ENCODE assay signal across 8 mouse cellular contexts in genomic region chr4:150913743-150914142, GRCm38 (mm10). TPM values are rescaled to one million over a fixed set of nuclear protein-coding genes. Genes with fewer than 3 reads are reported as not detected.
DNase-seq lines count a peak whose midpoint lies in the region; ATAC-seq and TF ChIP-seq lines count a peak whose summit lies in the region.

No protein-coding gene starts in this region.

- TF ChIP-seq CTCF in lung, postnatal 0 days (IDR thresholded peaks at IDR 0.05), result no peak

- H3K4me3 ChIP-seq in lung, postnatal 0 days (ENCODE audit: low read depth, low read length), result peak overlapping the region; percentile 56
- H3K4me3 ChIP-seq in embryonic facial prominence, embryonic 14.5 days (ENCODE audit: low read depth, low read length), result peak overlapping the region; percentile 70
- H3K4me3 ChIP-seq in limb, embryonic 12.5 days (replicated peaks), result peak overlapping the region; percentile 66

- no peaks in the 10 kb centered on the region for H3K27me3 ChIP-seq in lung, postnatal 0 days (replicated peaks; ENCODE audit: insufficient read depth, low read length)
- no peaks in the 10 kb centered on the region for H3K27me3 ChIP-seq in embryonic facial prominence, embryonic 14.5 days (replicated peaks; ENCODE audit: control insufficient read depth, insufficient read depth, low read length)
- H3K27me3 ChIP-seq in limb, embryonic 12.5 days, result no peaks in the 10 kb centered on the region
- H3K27me3 ChIP-seq in splenic B cell, adult 2 months (ENCODE audit: control insufficient read depth, insufficient read depth, low read length, poor library complexity, severe bottlenecking), result no peaks in the 10 kb centered on the region

- TF ChIP-seq EP300 in lung, postnatal 0 days (IDR thresholded peaks at IDR 0.05), result no peak

- intact Hi-C loops in left cerebral cortex, postnatal 4 days (cut with DNase I), result no loop called here

- no peaks in the 10 kb centered on the region for H3K9me3 ChIP-seq in lung, postnatal 0 days (ENCODE audit: low read length)
- no peaks in the 10 kb centered on the region for H3K9me3 ChIP-seq in embryonic facial prominence, embryonic 14.5 days (ENCODE audit: control insufficient read depth, low read length)
- no peaks in the 10 kb centered on the region for H3K9me3 ChIP-seq in limb, embryonic 12.5 days

- peak; percentile 51 for DNase-seq in lung, postnatal 0 days (ENCODE audit: low spot score)
- DNase-seq in lung, postnatal 36 days, result no peak
- no peak for DNase-seq in embryonic facial prominence, embryonic 14.5 days (ENCODE audit: low spot score)
- DNase-seq in splenic B cell, adult 2 months (ENCODE audit: low read depth, low spot score), result peak; percentile 44
- DNase-seq in left cerebral cortex, postnatal 4 days, result no peak
- DNase-seq in urinary bladder, postnatal 36 days (ENCODE audit: low spot score in 2 of 2), result no peak
- DNase-seq in gastrocnemius, adult 8-10 months (ENCODE audit: low spot score in 2 of 2), result no peak

- 11% methylated on average over 12 of the region's 12 CpGs for WGBS in lung, postnatal 0 days
- 14% methylated on average over 12 of the region's 12 CpGs for WGBS in embryonic facial prominence, embryonic 14.5 days
- 21% methylated on average over 12 of the region's 12 CpGs for WGBS in limb, embryonic 12.5 days

- H3K27ac ChIP-seq in lung, postnatal 0 days (ENCODE audit: low read length), result peak overlapping the region; percentile 84
- H3K27ac ChIP-seq in embryonic facial prominence, embryonic 14.5 days (replicated peaks; ENCODE audit: low read depth, low read length), result peak overlapping the region; percentile 85
- H3K27ac ChIP-seq in limb, embryonic 12.5 days, result peak overlapping the region; percentile 90

- H3K4me1 ChIP-seq in lung, postnatal 0 days (ENCODE audit: insufficient read depth, low read depth, low read length), result peaks cover 9% of the 10 kb centered on the region; the same call in 1 of the 2 replicates
- peaks cover 13% of the 10 kb centered on the region for H3K4me1 ChIP-seq in embryonic facial prominence, embryonic 14.5 days (ENCODE audit: control insufficient read depth, insufficient read depth, low read length)
- H3K4me1 ChIP-seq in limb, embryonic 12.5 days (replicated peaks), result peaks cover 22% of the 10 kb centered on the region

- peak overlapping the region; percentile 66 for H3K9ac ChIP-seq in lung, postnatal 0 days (replicated peaks; ENCODE audit: low read depth)
- H3K9ac ChIP-seq in embryonic facial prominence, embryonic 14.5 days (ENCODE audit: low read depth, low read length), result peak overlapping the region; percentile 89
- peak overlapping the region; percentile 73 for H3K9ac ChIP-seq in limb, embryonic 12.5 days (replicated peaks)

- no peak for ATAC-seq in lung, postnatal 0 days
- no peak for ATAC-seq in embryonic facial prominence, embryonic 14.5 days (ENCODE audit: low read depth)
- ATAC-seq in limb, embryonic 12.5 days (ENCODE audit: insufficient number of reproducible peaks, insufficient read depth, low FRiP score, low TSS enrichment, low read depth), result no peak

- peak overlapping the region; percentile 66 for H3K4me2 ChIP-seq in lung, postnatal 0 days (replicated peaks; ENCODE audit: low read depth, low read length)
- peak overlapping the region; percentile 65 for H3K4me2 ChIP-seq in embryonic facial prominence, embryonic 14.5 days (ENCODE audit: low read depth, low read length)
- H3K4me2 ChIP-seq in limb, embryonic 12.5 days, result peak overlapping the region; percentile 69

- H3K36me3 ChIP-seq in lung, postnatal 0 days (ENCODE audit: insufficient read depth, low read length), result no peaks in the 10 kb centered on the region
- no peaks in the 10 kb centered on the region for H3K36me3 ChIP-seq in embryonic facial prominence, embryonic 14.5 days (ENCODE audit: control insufficient read depth, insufficient read depth, low read length)
- H3K36me3 ChIP-seq in limb, embryonic 12.5 days, result no peaks in the 10 kb centered on the region
- no peaks in the 10 kb centered on the region for H3K36me3 ChIP-seq in splenic B cell, adult 2 months (ENCODE audit: control insufficient read depth, insufficient read depth, low read length, poor library complexity, severe bottlenecking)

RNA-seq across cellular contexts. Expression of gene Park7, which starts 0.5 kb away (rescaled TPM):
- 229 and 241 TPM in 2 replicates for polyA plus RNA-seq in lung, postnatal 0 days (2015; fragmentation: Nextera tagmentation; extraction: Ambion mirVana)
- polyA plus RNA-seq in embryonic facial prominence, embryonic 14.5 days (2014; fragmentation: Nextera tagmentation; extraction: Ambion mirVana), result 387 and 401 TPM in 2 replicates
- 441 and 447 TPM in 2 replicates for polyA plus RNA-seq in limb, embryonic 12.5 days (2016; fragmentation: Nextera tagmentation; extraction: Ambion mirVana)
- 100 to 1,000 TPM; 207 to 213 TPM for total RNA-seq in left cerebral cortex, postnatal 4 days (2021)
- 100 to 1,000 TPM; 660 to 858 (median 779) TPM for total RNA-seq in gastrocnemius, adult 8-10 months (2022)

RNA-seq across cellular contexts. Expression of gene Tnfrsf9, which starts 0.6 kb away (rescaled TPM):
- 1.1 and 4.4 TPM in 2 replicates for polyA plus RNA-seq in lung, postnatal 0 days (2015; fragmentation: Nextera tagmentation; extraction: Ambion mirVana)
- polyA plus RNA-seq in embryonic facial prominence, embryonic 14.5 days (2014; fragmentation: Nextera tagmentation; extraction: Ambion mirVana), result 0.11 and 0.80 TPM in 2 replicates
- 0.45 and 0.69 TPM in 2 replicates for polyA plus RNA-seq in limb, embryonic 12.5 days (2016; fragmentation: Nextera tagmentation; extraction: Ambion mirVana)
- total RNA-seq in left cerebral cortex, postnatal 4 days (2021), result under 1 TPM in 1 of 2 experiments, not detected in 1; 0.24 TPM
- total RNA-seq in gastrocnemius, adult 8-10 months (2022), result under 1 TPM; 0.13 to 0.65 (median 0.19) TPM

Comparison
In these comparisons a context has a peak if more than half of its experiments do, and no peak if none do; other contexts are left out.
1. DNase-seq: peak in lung, postnatal 0 days (single experiment) and splenic B cell, adult 2 months (single experiment); none in lung, postnatal 36 days (single experiment), embryonic facial prominence, embryonic 14.5 days (single experiment), left cerebral cortex, postnatal 4 days (single experiment), urinary bladder, postnatal 36 days (0 of 2) and gastrocnemius, adult 8-10 months (0 of 2).
2. Peak in every context shown above with its lines, with median percentiles within 50 percentile points of each other: H3K27ac ChIP-seq, H3K4me2 ChIP-seq, H3K4me3 ChIP-seq and H3K9ac ChIP-seq.